Mouse (Mus musculus) hindbrain, embryonic 15.5 days (tissue): Measurements from ENCODE around the gene Noxo1. TPM values are rescaled to one million over a fixed set of nuclear protein-coding genes. Genes with fewer than 3 reads are reported as not detected.
A peak's percentile ranks its signal among the peaks of the same experiment; 100 is the strongest.
"Not testable (repeated sequence)": the region's sequence is repeated elsewhere in the genome, so short reads cannot be mapped to it uniquely, and the experiment has no call there.

Source experiments
- ATAC-seq: fragments of 200-750 bp; cut with Nextera tagmentation; 2 replicates; pipeline ENCODE4 v1.8.0; 2017; ENCODE audit warnings: low read depth, moderate number of reproducible peaks, moderate TSS enrichment; ENCODE audit not compliant: low FRiP score
- H3K27ac ChIP-seq: fragments of 300-500 bp; sonication (generic); replicated peaks from 2 replicates; pipeline ENCODE4 v1.5.1; 2015; ENCODE audit warnings: mild to moderate bottlenecking, inconsistent platforms
- H3K27me3 ChIP-seq: fragments of 300-500 bp; sonication (generic); 2 replicates; pipeline ENCODE4 v1.6.1; 2015; ENCODE audit warnings: control low read depth, inconsistent platforms
- H3K36me3 ChIP-seq: fragments of 300-500 bp; sonication (generic); 2 replicates; pipeline ENCODE4 v1.6.1; 2015; ENCODE audit warnings: control low read depth, inconsistent platforms
- H3K4me1 ChIP-seq: fragments of 300-500 bp; sonication (generic); replicated peaks from 2 replicates; pipeline ENCODE4 v1.6.1; 2015; ENCODE audit warnings: control low read depth, inconsistent platforms
- H3K4me2 ChIP-seq: fragments of 300-500 bp; sonication (generic); 2 replicates; pipeline ENCODE4 v1.6.1; 2015; ENCODE audit warnings: moderate library complexity, mild to moderate bottlenecking, inconsistent platforms
- H3K4me3 ChIP-seq: fragments of 300-500 bp; sonication (generic); 2 replicates; pipeline ENCODE4 v1.5.1; 2015; ENCODE audit warnings: mild to moderate bottlenecking, inconsistent platforms
- H3K9ac ChIP-seq: fragments of 300-500 bp; sonication (generic); 2 replicates; pipeline ENCODE4 v1.6.1; 2015; ENCODE audit warnings: inconsistent platforms
- H3K9me3 ChIP-seq: fragments of 300-500 bp; sonication (generic); 2 replicates; pipeline ENCODE4 v1.6.1; 2016; ENCODE audit warnings: control low read depth, inconsistent platforms
- WGBS: fragments of 180-500 bp; shearing (Covaris S2); methylation state at CpG from one replicate; pipeline ENCODE4 v1.1.7; 2015; 5-methylcytosine and 5-hydroxymethylcytosine counted together
- polyA plus RNA-seq: library from polyadenylated mRNA; unstranded; fragments of >200 nt; fragmentation: Nextera tagmentation; extraction: Ambion mirVana; gene quantifications from 2 replicates; pipeline ENCODE4 v1.2.1, GENCODE M21; 2015

The Noxo1 gene
- polyA plus RNA-seq, 1 experiment from 2014 or later: 2.3 TPM

DNA sequence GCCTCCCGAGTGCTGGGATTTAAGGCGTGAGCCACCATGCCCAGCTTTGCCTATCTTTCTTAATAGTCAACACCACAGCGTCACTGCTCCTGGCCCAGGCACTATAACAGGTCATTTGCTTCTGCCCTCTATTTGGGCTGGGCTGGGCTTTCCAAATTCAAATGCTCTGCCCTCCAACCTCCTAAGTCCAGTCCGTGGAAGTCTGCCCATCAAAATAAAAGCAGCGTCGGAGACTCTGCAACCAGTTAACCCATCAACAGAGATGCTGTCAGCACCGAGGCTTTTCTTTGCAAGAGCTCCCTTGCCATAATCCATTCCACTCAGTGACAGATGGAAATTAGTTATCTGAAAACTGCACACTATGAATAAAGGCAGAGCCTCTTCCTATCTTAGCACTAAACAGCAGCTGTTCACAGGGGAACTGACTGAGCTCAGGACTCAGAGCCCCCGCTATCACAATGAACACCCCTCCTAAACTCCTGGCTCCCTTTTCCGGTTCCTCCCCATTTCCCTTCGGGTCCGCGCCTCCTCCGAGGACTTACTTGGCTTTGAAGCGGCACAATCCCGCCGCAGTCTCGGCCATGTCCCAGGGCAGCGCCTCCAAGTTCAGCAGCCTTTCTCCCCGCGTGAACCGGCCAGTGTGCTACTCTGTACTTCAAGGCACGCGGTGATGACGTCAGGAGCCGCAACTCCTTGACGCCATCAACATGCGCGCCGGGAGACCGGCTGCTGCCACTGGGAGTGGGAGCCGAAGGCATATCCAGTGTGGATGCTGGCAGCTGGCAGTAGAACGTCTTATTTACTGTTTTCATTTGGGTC lies 11.2 kb downstream of the Noxo1 start, which contains the start of gene Tbl3:
Gene Tbl3, minus strand, starts transcription at position 679 of the 819 bp plus-strand sequence.
- Histone ChIP-seq H3K9me3 (no peaks in the 10 kb centered on the region), H3K27me3 (no peaks in the 10 kb centered on the region), H3K4me3 (peak within 1 kb of the TSS; percentile 80), H3K4me2 (peak within 1 kb of the TSS; percentile 71), H3K9ac (peak within 1 kb of the TSS; percentile 72), H3K36me3 (peaks cover 14% of the 10 kb centered on the region), H3K4me1 (peaks cover 24% of the 10 kb centered on the region), H3K27ac (peak within 1 kb of the TSS; percentile 81)
- WGBS: 4% methylated on average over 32 of the region's 32 CpGs
- peak; percentile 91 for ATAC-seq

DNA sequence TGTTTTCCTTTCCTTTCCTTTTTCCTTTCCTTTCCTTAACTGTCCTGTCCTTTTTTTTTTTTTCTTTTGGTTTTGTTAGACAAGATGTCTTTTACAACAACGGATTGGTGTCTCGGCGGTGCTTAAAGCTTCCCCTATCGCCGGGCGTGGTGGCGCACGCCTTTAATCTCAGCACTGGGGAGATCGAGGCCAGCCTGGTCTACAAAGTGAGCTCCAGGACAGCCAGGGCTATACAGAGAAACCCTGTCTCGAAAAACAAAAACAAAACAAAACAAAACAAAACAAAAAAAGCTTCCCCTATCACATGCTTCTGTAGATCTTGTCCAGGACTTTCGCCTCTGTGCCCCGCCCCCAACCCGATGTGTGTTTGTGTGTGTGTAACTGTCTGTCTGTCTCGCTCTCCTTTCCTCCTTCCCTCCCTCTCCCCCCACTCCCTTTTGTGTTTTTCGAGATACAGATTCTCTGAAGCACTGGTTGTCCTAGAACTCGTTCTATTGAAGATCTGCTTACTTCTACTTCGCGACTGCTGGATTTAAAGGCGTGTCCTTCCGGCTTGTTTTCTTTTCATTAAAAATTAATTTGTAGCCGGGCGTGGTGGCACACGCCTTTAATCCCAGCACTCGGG lies 11.9 kb downstream of the Noxo1 start:
- H3K36me3 ChIP-seq: peaks cover 11% of the 10 kb centered on the region
- H3K27me3 ChIP-seq: no peaks in the 10 kb centered on the region
- H3K4me2 ChIP-seq: peak overlapping the region; percentile 71
- H3K4me1 ChIP-seq: peaks cover 24% of the 10 kb centered on the region
- peak overlapping the region; percentile 72 for H3K9ac ChIP-seq
- 6% methylated on average over 24 of the region's 24 CpGs for WGBS
- no peaks in the 10 kb centered on the region for H3K9me3 ChIP-seq
- peak overlapping the region; percentile 80 for H3K4me3 ChIP-seq
- peak overlapping the region; percentile 81 for H3K27ac ChIP-seq
- peak; percentile 73 for ATAC-seq

GRCm38 (mm10) chr17:24708646-24709045 lies 12.6 kb downstream of the Noxo1 start:
- Histone ChIP-seq H3K4me3 (no peak overlapping the region), H3K27ac (no peak overlapping the region), H3K4me1 (peaks cover 24% of the 10 kb centered on the region), H3K36me3 (peaks cover 11% of the 10 kb centered on the region), H3K27me3 (no peaks in the 10 kb centered on the region), H3K4me2 (peak overlapping the region; percentile 71; the same call in 1 of the 2 replicates), H3K9me3 (no peaks in the 10 kb centered on the region), H3K9ac (no peak overlapping the region)
- no peak for ATAC-seq
- 32% methylated on average over 2 of the region's 2 CpGs for WGBS

GRCm38 (mm10) chr17:24715556-24715955 lies 19.5 kb downstream of the Noxo1 start:
- 77% methylated on average over 6 of the region's 6 CpGs for WGBS
- Histone ChIP-seq H3K4me2 (no peak overlapping the region), H3K4me3 (no peak overlapping the region), H3K27ac (no peak overlapping the region), H3K27me3 (no peaks in the 10 kb centered on the region), H3K4me1 (peaks cover 10% of the 10 kb centered on the region), H3K36me3 (0 out of 2 replicates have a peak, but pooled peaks cover 8% of the 10 kb centered on the region), H3K9ac (no peak overlapping the region), H3K9me3 (no peaks in the 10 kb centered on the region)
- ATAC-seq: no peak

DNA sequence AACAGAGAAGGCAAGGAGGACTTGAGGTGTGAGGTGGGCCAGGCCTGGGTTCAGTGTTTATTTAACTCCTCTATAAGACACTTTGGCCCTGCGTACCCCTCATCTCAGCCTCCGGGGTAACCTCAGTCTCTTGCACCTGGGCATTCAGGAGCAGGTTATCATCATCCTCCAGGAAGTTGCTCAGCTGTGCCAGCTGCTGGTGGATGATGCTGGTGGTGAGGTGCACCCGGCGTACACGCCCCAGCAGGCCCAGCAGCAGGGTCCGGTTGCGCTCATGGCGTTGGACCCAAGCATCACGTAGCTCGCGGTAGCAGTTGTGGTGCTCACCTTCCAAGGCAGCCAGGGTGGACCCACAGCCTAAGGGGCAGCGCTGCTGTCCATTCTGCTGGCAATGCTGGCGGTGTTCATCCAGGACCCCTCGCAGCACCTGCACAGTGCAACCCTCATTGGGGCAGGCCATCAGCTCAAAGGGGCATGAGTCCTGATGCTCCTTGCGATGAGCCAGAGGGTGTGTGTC lies 20.2 kb downstream of the Noxo1 start:
- H3K9ac ChIP-seq: no peak overlapping the region
- 0 out of 2 replicates have a peak, but pooled peaks cover 8% of the 10 kb centered on the region for H3K36me3 ChIP-seq
- no peaks in the 10 kb centered on the region for H3K9me3 ChIP-seq
- H3K27me3 ChIP-seq: no peaks in the 10 kb centered on the region
- 96% methylated on average over 15 of the region's 15 CpGs for WGBS
- H3K4me3 ChIP-seq: no peak overlapping the region
- H3K4me1 ChIP-seq: peaks cover 15% of the 10 kb centered on the region
- ATAC-seq: no peak
- no peak overlapping the region for H3K27ac ChIP-seq
- H3K4me2 ChIP-seq: no peak overlapping the region

- 83% methylated on average over 4 of the region's 4 CpGs for WGBS
- ATAC-seq: no peak
- Histone ChIP-seq H3K4me2 (peak within 1 kb of the TSS; percentile 70), H3K9me3 (no peaks in the 10 kb centered on the region), H3K9ac (peak within 1 kb of the TSS; percentile 97; the same call in 1 of the 2 replicates), H3K36me3 (peaks cover 20% of the 10 kb centered on the region), H3K4me1 (peaks cover 32% of the 10 kb centered on the region), H3K27me3 (no peaks in the 10 kb centered on the region), H3K4me3 (peak within 1 kb of the TSS; percentile 93), H3K27ac (no peak within 1 kb of the TSS)
These were observed 21.9 kb downstream of the Noxo1 start, which contains the start of the genes Rnf151 and Rps2 for GRCm38 (mm10) chr17:24717943-24718342. Gene Rnf151 (minus strand): TSS chr17:24718063. Gene Rps2 (plus strand): TSS chr17:24718116.

DNA sequence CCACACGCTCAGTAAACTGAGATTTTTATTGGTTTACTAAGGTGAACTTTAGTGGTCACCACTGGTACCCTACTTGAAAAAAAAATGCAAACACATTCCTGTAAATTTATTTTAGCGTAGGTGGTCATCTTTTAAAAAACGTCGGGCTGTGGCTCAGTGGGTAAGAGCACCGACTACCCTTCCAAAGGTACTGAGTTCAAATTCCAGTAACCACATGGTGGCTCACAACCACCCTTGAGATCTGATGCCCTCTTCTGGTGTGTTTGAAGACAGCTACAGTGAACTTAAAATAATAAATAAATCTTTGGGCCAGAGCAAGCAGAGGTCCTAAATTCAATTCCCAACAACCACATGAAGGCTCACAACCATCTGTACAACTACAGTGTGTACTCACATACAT lies 22.9 kb downstream of the Noxo1 start:
- WGBS: 66% methylated on average over 5 of the region's 5 CpGs

GRCm38 (mm10) chr17:24719494-24720222 lies 23.6 kb downstream of the Noxo1 start:
- under 1% methylated on average over 61 of the region's 61 CpGs for whole genome bisulfite sequencing
- Histone ChIP-seq H3K4me3 (peak overlapping the region; percentile 93), H3K36me3 (peaks cover 20% of the 10 kb centered on the region), H3K27me3 (no peaks in the 10 kb centered on the region), H3K9me3 (no peaks in the 10 kb centered on the region), H3K4me1 (peaks cover 40% of the 10 kb centered on the region), H3K27ac (peak overlapping the region; percentile 90), H3K4me2 (peak overlapping the region; percentile 81), H3K9ac (peak overlapping the region; percentile 97)
- peak; percentile 98 for ATAC-seq

More for the DNA sequence above, 22.9 kb downstream of the Noxo1 start:
- peak overlapping the region; percentile 97 for H3K9ac ChIP-seq
- not testable (repeated sequence) for ATAC-seq, H3K27ac ChIP-seq, H3K9me3 ChIP-seq, H3K27me3 ChIP-seq
- H3K4me2 ChIP-seq: peak overlapping the region; percentile 70
- H3K4me1 ChIP-seq: peaks cover 40% of the 10 kb centered on the region
- peaks cover 20% of the 10 kb centered on the region for H3K36me3 ChIP-seq
- H3K4me3 ChIP-seq: peak overlapping the region; percentile 93

DNA sequence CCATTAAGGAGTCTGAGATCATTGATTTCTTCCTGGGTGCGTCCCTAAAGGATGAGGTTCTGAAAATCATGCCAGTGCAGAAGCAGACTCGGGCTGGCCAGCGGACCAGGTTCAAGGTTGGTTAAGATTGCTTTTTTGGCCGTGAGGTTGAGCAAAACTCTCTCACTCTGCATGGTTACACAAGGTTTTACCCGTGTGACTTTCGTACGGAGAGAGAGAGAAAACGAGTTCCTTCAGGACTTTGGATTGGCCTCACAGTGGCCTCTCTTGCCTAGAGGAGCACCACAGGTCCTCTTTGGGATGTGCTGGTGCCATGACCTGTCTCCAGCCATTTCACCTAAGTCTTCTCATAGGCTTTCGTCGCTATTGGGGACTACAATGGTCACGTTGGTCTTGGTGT lies 24.6 kb downstream of the Noxo1 start:
- H3K9me3 ChIP-seq, H3K27me3 ChIP-seq, ATAC-seq: not testable (repeated sequence)
- H3K9ac ChIP-seq: peak overlapping the region; percentile 83
- peaks cover 20% of the 10 kb centered on the region for H3K36me3 ChIP-seq
- under 1% methylated on average over 11 of the region's 11 CpGs for WGBS
- peaks cover 40% of the 10 kb centered on the region for H3K4me1 ChIP-seq
- peak overlapping the region; percentile 93 for H3K4me3 ChIP-seq
- peak overlapping the region; percentile 85; the same call in 1 of the 2 replicates for H3K27ac ChIP-seq
- H3K4me2 ChIP-seq: peak overlapping the region; percentile 81

GRCm38 (mm10) chr17:24721383-24721955 lies 25.4 kb downstream of the Noxo1 start:
- ATAC-seq, H3K27ac ChIP-seq, H3K27me3 ChIP-seq, H3K9me3 ChIP-seq: not testable (repeated sequence)
- H3K9ac ChIP-seq: peak overlapping the region; percentile 24; the same call in 1 of the 2 replicates
- H3K4me1 ChIP-seq: peaks cover 40% of the 10 kb centered on the region
- peaks cover 17% of the 10 kb centered on the region for H3K36me3 ChIP-seq
- H3K4me2 ChIP-seq: peak overlapping the region; percentile 81
- WGBS: 77% methylated on average over 7 of the region's 7 CpGs
- H3K4me3 ChIP-seq: peak overlapping the region; percentile 93
